Mouse (Mus musculus) cerebellum, adult 11-12 months (tissue): ENCODE measurements at regions not wholly inside any gene's neighbourhood (a gene's known extent, or its start where the extent isn't known, plus 50 kb on each side); places are given as distances from the start of the nearest gene placed in this dataset.

Source experiments
- DNase-seq: peaks from one replicate; pipeline ENCODE4 v3.0.0; 2022

GRCm38 (mm10) chr19:28732998-28733397 is 53.1 kb upstream of the Glis3 start:
- DNase-seq: no peak

GRCm38 (mm10) chr19:28733781-28734180 is 53.9 kb upstream of the Glis3 start:
- no peak for DNase-seq

- no peak for DNase-seq
Measured at GRCm38 (mm10) chr19:28743176-28743793, 63.4 kb upstream of the Glis3 start.

- DNase-seq: no peak
Measured at GRCm38 (mm10) chr19:28745105-28745504, 65.2 kb upstream of the Glis3 start.

GRCm38 (mm10) chr19:28745534-28745933 is 65.7 kb upstream of the Glis3 start:
- DNase-seq: no peak

GRCm38 (mm10) chr19:28751091-28751490 is 71.2 kb upstream of the Glis3 start:
- no peak for DNase-seq

GRCm38 (mm10) chr19:28758854-28759253 is 76.0 kb upstream of the Slc1a1 start:
- DNase-seq: peak; percentile 25

GRCm38 (mm10) chr19:28764795-28765360 is 70.0 kb upstream of the Slc1a1 start:
- DNase-seq: no peak

GRCm38 (mm10) chr19:28768218-28768617 is 66.6 kb upstream of the Slc1a1 start:
- DNase-seq: no peak

GRCm38 (mm10) chr19:28770419-28770818 is 64.4 kb upstream of the Slc1a1 start:
- DNase-seq: no peak

- DNase-seq: no peak
Measured at GRCm38 (mm10) chr19:28771836-28772235, 63.0 kb upstream of the Slc1a1 start.

- no peak for DNase-seq
Measured at GRCm38 (mm10) chr19:28772840-28773570, 61.8 kb upstream of the Slc1a1 start.

GRCm38 (mm10) chr19:28776868-28777267 is 58.0 kb upstream of the Slc1a1 start:
- DNase-seq: no peak

GRCm38 (mm10) chr19:28777674-28778073 is 57.2 kb upstream of the Slc1a1 start:
- DNase-seq: no peak

GRCm38 (mm10) chr19:28778386-28778785 is 56.5 kb upstream of the Slc1a1 start:
- DNase-seq: no peak

GRCm38 (mm10) chr19:28781971-28782370 is 52.9 kb upstream of the Slc1a1 start:
- DNase-seq: no peak
